Mouse (Mus musculus): ENCODE results near the gene Mpz. TPM values are rescaled to one million over a fixed set of nuclear protein-coding genes. Genes with fewer than 3 reads are reported as not detected.

The Mpz gene
- polyA plus RNA-seq, 1 experiment from 2014 or later: 1.3 TPM

DNA sequence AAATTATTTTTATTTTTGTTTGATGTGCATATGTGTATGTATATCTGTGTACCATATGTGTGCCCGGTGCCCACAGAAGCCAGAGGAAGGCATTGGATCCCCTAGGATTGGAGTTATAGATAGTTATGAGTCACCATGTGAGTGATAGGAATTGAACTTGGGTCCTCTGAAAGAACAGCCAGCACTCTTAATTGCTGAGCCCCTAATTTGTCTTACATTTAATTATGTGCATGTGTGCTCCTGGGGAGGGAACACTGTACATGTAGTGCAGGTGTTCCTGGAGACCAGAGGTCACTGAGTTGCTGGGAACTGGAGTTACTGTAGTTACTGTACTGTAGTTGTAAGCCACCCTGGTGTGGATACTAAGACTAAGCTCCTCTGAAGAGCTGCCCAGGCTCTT lies 50.3 kb downstream of the Mpz start:
- WGBS: 95% methylated on average over 1 of the region's 1 CpGs

DNA sequence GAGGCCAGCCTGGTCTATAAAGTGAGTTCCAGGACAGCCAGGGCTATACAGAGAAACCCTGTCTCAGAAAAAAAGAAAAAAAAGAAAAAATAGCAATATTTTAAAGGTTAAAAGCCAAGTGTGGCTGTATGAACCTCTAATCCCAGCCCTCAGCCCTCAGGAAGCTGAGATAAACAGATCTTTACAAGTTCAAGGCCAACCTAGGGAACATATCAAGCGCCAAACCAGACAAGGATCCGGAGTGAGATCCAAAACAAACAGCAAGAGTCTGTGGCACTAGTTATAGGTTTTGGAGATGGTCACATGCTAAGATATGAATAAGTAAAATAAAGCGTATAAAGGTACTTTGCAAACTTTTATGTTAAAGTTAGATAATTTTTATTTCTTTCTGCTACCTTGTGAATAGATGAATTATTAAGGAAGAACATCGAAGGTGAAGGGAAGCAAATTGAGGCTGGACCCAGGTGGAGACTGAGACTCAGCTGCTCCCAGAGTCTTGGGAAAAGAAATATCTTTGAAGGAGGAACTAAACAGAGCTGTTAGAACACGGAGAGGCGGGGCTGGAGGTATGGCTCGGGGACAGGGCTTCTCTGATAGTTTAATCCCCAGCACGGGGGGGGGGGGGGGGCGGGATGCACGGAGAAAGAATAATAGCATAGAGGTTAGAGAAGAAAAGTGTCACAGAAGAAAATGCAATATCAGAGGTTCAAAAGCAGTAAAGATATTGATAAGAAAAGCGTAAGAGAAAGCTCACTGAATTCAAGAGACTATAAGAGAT lies 53.1 kb downstream of the Mpz start:
- Histone ChIP-seq H3K36me3 (ENCODE audit: control insufficient read depth, insufficient read depth, low read length) (no peaks in the 10 kb centered on the region), H3K27me3 (ENCODE audit: control insufficient read depth, insufficient read depth, low read depth, low read length) (no peaks in the 10 kb centered on the region), H3K4me1 (replicated peaks; ENCODE audit: control insufficient read depth, insufficient read depth, low read length) (no peaks in the 10 kb centered on the region), H3K9ac (ENCODE audit: low read length) (no peak overlapping the region), H3K4me3 (ENCODE audit: low read length) (no peak overlapping the region), H3K27ac (ENCODE audit: low read length) (no peak overlapping the region), H3K9me3 (ENCODE audit: control insufficient read depth, low read length) (no peaks in the 10 kb centered on the region), H3K4me2 (ENCODE audit: low read depth, low read length) (no peak overlapping the region)
- WGBS: 49% methylated on average over 11 of the region's 11 CpGs
- ATAC-seq (ENCODE audit: low read depth): no peak

More for the DNA sequence above, 50.3 kb downstream of the Mpz start:
- Histone ChIP-seq H3K27ac (ENCODE audit: low read length) (no peak overlapping the region), H3K4me1 (replicated peaks; ENCODE audit: control insufficient read depth, insufficient read depth, low read length) (peaks cover 5% of the 10 kb centered on the region), H3K9ac (ENCODE audit: low read length) (no peak overlapping the region), H3K9me3 (ENCODE audit: control insufficient read depth, low read length) (no peaks in the 10 kb centered on the region), H3K36me3 (ENCODE audit: control insufficient read depth, insufficient read depth, low read length) (no peaks in the 10 kb centered on the region), H3K4me2 (ENCODE audit: low read depth, low read length) (no peak overlapping the region), H3K27me3 (ENCODE audit: control insufficient read depth, insufficient read depth, low read depth, low read length) (peaks cover 15% of the 10 kb centered on the region), H3K4me3 (ENCODE audit: low read length) (no peak overlapping the region)
- ATAC-seq (ENCODE audit: low read depth): no peak

DNA sequence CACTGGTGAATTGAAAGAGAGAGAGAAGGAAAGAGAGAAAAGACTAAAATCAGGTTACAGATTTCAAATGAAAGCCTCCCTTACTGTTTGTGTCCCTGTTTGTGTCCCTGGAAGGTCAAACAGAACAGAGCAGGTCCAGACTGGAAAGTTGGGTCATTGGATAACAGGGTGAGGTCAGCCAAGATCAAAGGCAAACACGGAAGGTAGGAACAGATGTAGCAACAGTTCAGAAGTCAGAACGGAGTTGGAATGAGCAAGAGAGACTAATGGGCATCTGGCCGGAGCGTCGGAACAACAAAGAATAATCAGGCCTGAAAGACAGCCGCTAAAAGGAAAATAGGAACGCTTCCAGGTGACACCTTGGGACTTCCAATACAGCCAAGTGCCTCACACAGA lies 53.7 kb downstream of the Mpz start:
- Histone ChIP-seq H3K27me3 (ENCODE audit: control insufficient read depth, insufficient read depth, low read depth, low read length) (no peaks in the 10 kb centered on the region), H3K9me3 (ENCODE audit: control insufficient read depth, low read length) (no peaks in the 10 kb centered on the region), H3K4me1 (replicated peaks; ENCODE audit: control insufficient read depth, insufficient read depth, low read length) (no peaks in the 10 kb centered on the region), H3K27ac (ENCODE audit: low read length) (no peak overlapping the region), H3K4me3 (ENCODE audit: low read length) (no peak overlapping the region), H3K4me2 (ENCODE audit: low read depth, low read length) (no peak overlapping the region), H3K9ac (ENCODE audit: low read length) (no peak overlapping the region), H3K36me3 (ENCODE audit: control insufficient read depth, insufficient read depth, low read length) (no peaks in the 10 kb centered on the region)
- 57% methylated on average over 7 of the region's 7 CpGs for WGBS
- no peak for ATAC-seq (ENCODE audit: low read depth)

DNA sequence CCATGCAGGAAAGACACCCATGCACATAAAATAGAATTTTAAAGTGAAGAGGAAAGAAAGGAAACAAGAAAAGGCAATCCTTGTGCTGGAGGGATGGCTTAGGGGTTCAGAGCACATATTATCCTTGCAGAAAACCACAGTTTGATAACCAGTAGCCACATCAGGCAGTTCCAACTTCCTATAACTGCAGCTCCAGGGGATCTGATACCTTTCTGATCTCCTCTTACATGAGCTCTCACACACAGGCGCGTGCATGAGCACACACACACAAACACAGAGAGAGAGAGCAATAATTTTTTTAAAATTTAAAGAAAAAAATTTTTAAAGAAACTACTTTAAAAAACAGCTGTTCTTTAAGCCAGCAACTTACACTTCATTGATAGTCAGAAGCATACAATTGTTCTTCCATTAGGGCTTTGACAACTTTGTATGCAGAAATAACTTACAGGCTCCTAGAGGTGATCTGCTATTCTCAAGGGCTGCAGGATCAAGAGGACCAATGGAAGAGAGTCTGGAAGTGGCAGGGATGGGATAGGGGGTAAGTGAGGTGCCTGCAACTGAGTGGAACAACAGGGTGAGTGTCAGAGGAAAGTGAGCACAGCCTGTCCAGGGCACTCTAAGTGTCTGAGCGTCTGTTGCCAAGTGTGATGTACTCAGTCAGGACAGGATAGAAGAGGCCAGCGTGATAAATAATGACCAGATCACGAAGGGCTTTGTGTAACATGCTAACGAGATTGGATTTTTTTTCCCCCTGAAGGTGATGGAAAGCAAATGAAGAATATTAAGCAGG lies 55.4 kb downstream of the Mpz start:
- WGBS: 66% methylated on average over 6 of the region's 6 CpGs
- H3K27me3 ChIP-seq (ENCODE audit: control insufficient read depth, insufficient read depth, low read depth, low read length): no peaks in the 10 kb centered on the region
- H3K9me3 ChIP-seq (ENCODE audit: control insufficient read depth, low read length): no peaks in the 10 kb centered on the region
- no peaks in the 10 kb centered on the region for H3K4me1 ChIP-seq (replicated peaks; ENCODE audit: control insufficient read depth, insufficient read depth, low read length)
- no peak overlapping the region for H3K4me2 ChIP-seq (ENCODE audit: low read depth, low read length)
- no peak overlapping the region for H3K4me3 ChIP-seq (ENCODE audit: low read length)
- no peak overlapping the region for H3K27ac ChIP-seq (ENCODE audit: low read length)
- H3K9ac ChIP-seq (ENCODE audit: low read length): no peak overlapping the region
- no peak for ATAC-seq (ENCODE audit: low read depth)
- H3K36me3 ChIP-seq (ENCODE audit: control insufficient read depth, insufficient read depth, low read length): no peaks in the 10 kb centered on the region

DNA sequence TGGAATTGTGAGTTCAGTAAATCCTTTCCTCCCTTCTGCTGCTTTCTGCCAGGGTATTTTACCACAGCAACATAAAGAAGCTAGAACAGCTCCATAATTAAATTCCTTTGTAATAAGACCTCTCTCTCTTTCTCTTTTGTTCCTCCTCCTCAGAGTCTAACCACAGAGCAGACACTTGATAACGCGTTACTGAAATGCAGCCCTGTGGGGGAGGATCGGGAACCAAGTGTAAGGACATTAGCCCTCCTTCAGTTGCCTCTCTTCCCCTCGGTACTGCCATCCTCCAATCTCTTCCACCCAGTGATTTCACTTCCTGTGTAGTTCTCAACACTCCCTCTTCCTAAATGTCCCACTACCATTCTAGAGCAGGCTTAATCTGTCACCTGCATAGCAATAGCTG lies 58.9 kb downstream of the Mpz start:
- no peaks in the 10 kb centered on the region for H3K27me3 ChIP-seq (ENCODE audit: control insufficient read depth, insufficient read depth, low read depth, low read length)
- no peak for ATAC-seq (ENCODE audit: low read depth)
- no peak overlapping the region for H3K27ac ChIP-seq (ENCODE audit: low read length)
- H3K4me2 ChIP-seq (ENCODE audit: low read depth, low read length): no peak overlapping the region
- WGBS: 20% methylated on average over 4 of the region's 4 CpGs
- H3K9ac ChIP-seq (ENCODE audit: low read length): no peak overlapping the region
- no peaks in the 10 kb centered on the region for H3K36me3 ChIP-seq (ENCODE audit: control insufficient read depth, insufficient read depth, low read length)
- H3K4me3 ChIP-seq (ENCODE audit: low read length): no peak overlapping the region
- no peaks in the 10 kb centered on the region for H3K4me1 ChIP-seq (replicated peaks; ENCODE audit: control insufficient read depth, insufficient read depth, low read length)
- no peaks in the 10 kb centered on the region for H3K9me3 ChIP-seq (ENCODE audit: control insufficient read depth, low read length)

Other genes starting within 250 kb of the Mpz start
- not detected in 2 replicates for gene Fcrlb, start 237.8 kb upstream of the Mpz start, polyA plus RNA-seq (2015; fragmentation: Nextera tagmentation; extraction: Ambion mirVana)
- gene Fcrla, start 223.1 kb upstream of the Mpz start, polyA plus RNA-seq (2015; fragmentation: Nextera tagmentation; extraction: Ambion mirVana): not detected in 2 replicates
- 3.0 and 4.2 TPM in 2 replicates for gene Fcgr2b, start 174.2 kb upstream of the Mpz start, polyA plus RNA-seq (2015; fragmentation: Nextera tagmentation; extraction: Ambion mirVana)
- gene Fcgr4, start 131.8 kb upstream of the Mpz start, polyA plus RNA-seq (2015; fragmentation: Nextera tagmentation; extraction: Ambion mirVana): 0.39 and 0.84 TPM in 2 replicates
- 12.7 and 19.3 TPM in 2 replicates for gene Fcgr3, start 85.8 kb upstream of the Mpz start, polyA plus RNA-seq (2015; fragmentation: Nextera tagmentation; extraction: Ambion mirVana)
- gene Cfap126, start 36.8 kb upstream of the Mpz start, polyA plus RNA-seq (2015; fragmentation: Nextera tagmentation; extraction: Ambion mirVana): 15.7 and 20.4 TPM in 2 replicates
- 263 and 285 TPM in 2 replicates for gene Sdhc, start 108 bp upstream of the Mpz start, polyA plus RNA-seq (2015; fragmentation: Nextera tagmentation; extraction: Ambion mirVana)
- gene Pcp4l1, start 45.6 kb downstream of the Mpz start, polyA plus RNA-seq (2015; fragmentation: Nextera tagmentation; extraction: Ambion mirVana): 6.6 and 7.2 TPM in 2 replicates
- gene Nr1i3, start 63.3 kb downstream of the Mpz start, polyA plus RNA-seq (2015; fragmentation: Nextera tagmentation; extraction: Ambion mirVana): 0.19 and 0.23 TPM in 2 replicates
- gene Tomm40l, start 71.8 kb downstream of the Mpz start, polyA plus RNA-seq (2015; fragmentation: Nextera tagmentation; extraction: Ambion mirVana): 32.0 and 33.3 TPM in 2 replicates
- gene Apoa2, start 74.3 kb downstream of the Mpz start, polyA plus RNA-seq (2015; fragmentation: Nextera tagmentation; extraction: Ambion mirVana): 13.3 and 111 TPM in 2 replicates
- 52.8 and 59.4 TPM in 2 replicates for gene Fcer1g, start 83.7 kb downstream of the Mpz start, polyA plus RNA-seq (2015; fragmentation: Nextera tagmentation; extraction: Ambion mirVana)
- gene Adamts4, start 99.7 kb downstream of the Mpz start, polyA plus RNA-seq (2015; fragmentation: Nextera tagmentation; extraction: Ambion mirVana): 8.4 and 9.2 TPM in 2 replicates
- gene Ndufs2, start 100.7 kb downstream of the Mpz start, polyA plus RNA-seq (2015; fragmentation: Nextera tagmentation; extraction: Ambion mirVana): 227 and 230 TPM in 2 replicates
- gene B4galt3, start 119.6 kb downstream of the Mpz start, polyA plus RNA-seq (2015; fragmentation: Nextera tagmentation; extraction: Ambion mirVana): 92.6 and 98.6 TPM in 2 replicates
- gene Ppox, start 130.5 kb downstream of the Mpz start, polyA plus RNA-seq (2015; fragmentation: Nextera tagmentation; extraction: Ambion mirVana): 53.9 and 56.8 TPM in 2 replicates
- 69.8 and 76.0 TPM in 2 replicates for gene Usp21, start 137.3 kb downstream of the Mpz start, polyA plus RNA-seq (2015; fragmentation: Nextera tagmentation; extraction: Ambion mirVana)
- 109 and 111 TPM in 2 replicates for gene Ufc1, start 144.3 kb downstream of the Mpz start, polyA plus RNA-seq (2015; fragmentation: Nextera tagmentation; extraction: Ambion mirVana)
- gene Dedd, start 178.4 kb downstream of the Mpz start, polyA plus RNA-seq (2015; fragmentation: Nextera tagmentation; extraction: Ambion mirVana): 52.0 and 52.1 TPM in 2 replicates
- 43.5 and 44.9 TPM in 2 replicates for gene Nit1, start 194.9 kb downstream of the Mpz start, polyA plus RNA-seq (2015; fragmentation: Nextera tagmentation; extraction: Ambion mirVana)
- 86.4 and 99.8 TPM in 2 replicates for gene Pfdn2, start 195.0 kb downstream of the Mpz start, polyA plus RNA-seq (2015; fragmentation: Nextera tagmentation; extraction: Ambion mirVana)
- 3.8 and 4.4 TPM in 2 replicates for gene Klhdc9, start 210.1 kb downstream of the Mpz start, polyA plus RNA-seq (2015; fragmentation: Nextera tagmentation; extraction: Ambion mirVana)
- gene Nectin4, start 219.4 kb downstream of the Mpz start, polyA plus RNA-seq (2015; fragmentation: Nextera tagmentation; extraction: Ambion mirVana): 7.4 and 9.4 TPM in 2 replicates
- 2.6 and 3.2 TPM in 2 replicates for gene Arhgap30, start 238.2 kb downstream of the Mpz start, polyA plus RNA-seq (2015; fragmentation: Nextera tagmentation; extraction: Ambion mirVana)